Mouse (Mus musculus) spleen, adult 2 months (tissue): ENCODE measurements around the gene Olfr5.

Experiments used
- CTCF ChIP-seq: fragments of 200-500 bp; IDR thresholded peaks from 2 replicates; pipeline ENCODE4 v1.5.1; 2011; ENCODE audit warnings: mild to moderate bottlenecking, inconsistent platforms; ENCODE audit not compliant: insufficient read depth, insufficient read length, insufficient replicate concordance; ENCODE audit errors: extremely low read depth
- POLR2A ChIP-seq: fragments of 200-500 bp; IDR thresholded peaks from 2 replicates; pipeline ENCODE4 v1.6.1; 2011; ENCODE audit warnings: low read depth, low read length, inconsistent platforms

DNA sequence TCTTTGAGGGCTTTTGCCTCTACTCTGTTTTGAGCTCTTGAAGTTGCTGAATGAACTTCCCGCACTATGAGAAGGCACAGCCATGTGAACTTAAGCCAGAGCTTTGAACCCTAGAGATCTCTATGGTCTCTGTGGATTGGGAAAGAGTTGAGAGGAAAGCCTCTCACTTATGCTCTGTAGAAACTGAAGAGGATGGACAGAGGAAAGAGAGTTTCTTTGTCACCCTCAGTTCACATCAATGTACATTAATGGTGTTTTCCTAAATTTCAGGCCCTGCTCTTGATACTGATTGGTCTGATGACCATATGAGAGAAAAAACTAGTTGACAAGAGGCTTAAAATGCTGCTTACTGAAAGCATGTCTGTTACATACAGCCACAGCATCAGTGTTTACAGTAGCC is 21.9 kb upstream of the Olfr5 start, which contains the start of gene Olfr1348:
- TF ChIP-seq POLR2A: no peak
- TF ChIP-seq CTCF: no peak
